Mouse (Mus musculus): ENCODE results near the gene Coro2a.

The Coro2a gene

GRCm38 (mm10) chr4:46614641-46615040 is 12.6 kb upstream of the Coro2a start:
- in situ Hi-C loops (cut with MboI, MseI) = loop anchor here (5.0 kb wide), 3 partner anchors 33 to 408 kb away; partner anchors contain the start of gene Tbc1d2 (in 1 of the 2)

- in situ Hi-C loops (cut with MboI, MseI) = loop anchor here (5.0 kb wide), 3 partner anchors 34 to 409 kb away; partner anchors contain the start of gene Tbc1d2 (in 1 of the 2)
Measured at GRCm38 (mm10) chr4:46613618-46614017, 11.6 kb upstream of the Coro2a start.

GRCm38 (mm10) chr4:46611181-46611580 is 9.2 kb upstream of the Coro2a start:
- in situ Hi-C loops (cut with MboI, MseI) = loop anchor here (5.0 kb wide), 3 partner anchors 36 to 411 kb away; partner anchors contain the start of gene Tbc1d2 (in 1 of the 2)

- in situ Hi-C loops (cut with MboI, MseI) = no loop called here
Measured at GRCm38 (mm10) chr4:46607601-46608000, 5.6 kb upstream of the Coro2a start.

- in situ Hi-C loops (cut with MboI, MseI) = no loop called here
Measured at GRCm38 (mm10) chr4:46605451-46605850, 3.4 kb upstream of the Coro2a start.

- in situ Hi-C loops (cut with MboI, MseI) = no loop called here
Measured at GRCm38 (mm10) chr4:46602704-46603103, 702 bp upstream of the Coro2a start.

- in situ Hi-C loops (cut with MboI, MseI) = no loop called here
Measured at GRCm38 (mm10) chr4:46601258-46601843, 651 bp downstream of the Coro2a start.

- in situ Hi-C loops (cut with MboI, MseI) = no loop called here
Measured at GRCm38 (mm10) chr4:46600473-46601257, 1.3 kb downstream of the Coro2a start.

GRCm38 (mm10) chr4:46599609-46600008 is 2.4 kb downstream of the Coro2a start:
- in situ Hi-C loops (cut with MboI, MseI) = loop anchor here (10.0 kb wide), 2 partner anchors 55 to 65 kb away; partner anchors contain the start of gene Trim14 (in 1 of the 2)

GRCm38 (mm10) chr4:46598981-46599380 is 3.0 kb downstream of the Coro2a start:
- in situ Hi-C loops (cut with MboI, MseI) = loop anchor here (10.0 kb wide), 2 partner anchors 54 to 64 kb away; partner anchors contain the start of gene Trim14 (in 1 of the 2)

GRCm38 (mm10) chr4:46598111-46598510 is 3.9 kb downstream of the Coro2a start:
- in situ Hi-C loops (cut with MboI, MseI) = loop anchor here (10.0 kb wide), 2 partner anchors 53 to 63 kb away; partner anchors contain the start of gene Trim14 (in 1 of the 2)

GRCm38 (mm10) chr4:46597286-46597961 is 4.6 kb downstream of the Coro2a start:
- in situ Hi-C loops (cut with MboI, MseI) = loop anchor here (10.0 kb wide), 2 partner anchors 53 to 63 kb away; partner anchors contain the start of gene Trim14 (in 1 of the 2)

- in situ Hi-C loops (cut with MboI, MseI) = loop anchor here (10.0 kb wide), 2 partner anchors 52 to 62 kb away; partner anchors contain the start of gene Trim14 (in 1 of the 2)
Measured at GRCm38 (mm10) chr4:46596398-46596797, 5.6 kb downstream of the Coro2a start.

GRCm38 (mm10) chr4:46594131-46594530 is 7.9 kb downstream of the Coro2a start:
- in situ Hi-C loops (cut with MboI, MseI) = loop anchor here (10.0 kb wide), 2 partner anchors 49 to 59 kb away; partner anchors contain the start of gene Trim14 (in 1 of the 2)

- in situ Hi-C loops (cut with MboI, MseI) = loop anchor here (10.0 kb wide), 2 partner anchors 49 to 59 kb away; partner anchors contain the start of gene Trim14 (in 1 of the 2)
Measured at GRCm38 (mm10) chr4:46593472-46593871, 8.5 kb downstream of the Coro2a start.

- in situ Hi-C loops (cut with MboI, MseI) = loop anchor here (10.0 kb wide), 2 partner anchors 47 to 57 kb away; partner anchors contain the start of gene Trim14 (in 1 of the 2)
Measured at GRCm38 (mm10) chr4:46591833-46592520, 10.0 kb downstream of the Coro2a start.

GRCm38 (mm10) chr4:46590810-46591209 is 11.2 kb downstream of the Coro2a start:
- in situ Hi-C loops (cut with MboI, MseI) = loop anchor here (10.0 kb wide), 2 partner anchors 46 to 56 kb away; partner anchors contain the start of gene Trim14 (in 1 of the 2)

- in situ Hi-C loops (cut with MboI, MseI) = loop anchor here (10.0 kb wide), 2 partner anchors 45 to 55 kb away; partner anchors contain the start of gene Trim14 (in 1 of the 2)
Measured at GRCm38 (mm10) chr4:46589946-46590684, 11.9 kb downstream of the Coro2a start.

- in situ Hi-C loops (cut with MboI, MseI) = no loop called here
Measured at GRCm38 (mm10) chr4:46589151-46589550, 12.9 kb downstream of the Coro2a start.

GRCm38 (mm10) chr4:46586473-46586872 is 15.5 kb downstream of the Coro2a start:
- in situ Hi-C loops (cut with MboI, MseI) = no loop called here

Data from T-helper 17 cell (primary cell).